Mouse (Mus musculus) liver, embryonic 15.5 days (tissue): ENCODE data around the gene Stab2. TPM values are rescaled to one million over a fixed set of nuclear protein-coding genes. Genes with fewer than 3 reads are reported as not detected.

Experiments used
- ATAC-seq: fragments of 200-750 bp; cut with Nextera tagmentation; 2 replicates; pipeline ENCODE4 v1.8.0; 2017; ENCODE audit warnings: moderate number of reproducible peaks, mild to moderate bottlenecking, moderate library complexity; ENCODE audit not compliant: insufficient read depth
- H3K27ac ChIP-seq: fragments of 300-500 bp; sonication (generic); replicated peaks from 2 replicates; pipeline ENCODE4 v1.5.1; 2015; ENCODE audit warnings: mild to moderate bottlenecking, inconsistent platforms
- H3K27me3 ChIP-seq: fragments of 300-500 bp; sonication (generic); 2 replicates; pipeline ENCODE4 v1.6.1; 2015; ENCODE audit warnings: mild to moderate bottlenecking, inconsistent platforms
- H3K36me3 ChIP-seq: fragments of 300-500 bp; sonication (generic); replicated peaks from 2 replicates; pipeline ENCODE4 v1.6.1; 2015; ENCODE audit warnings: moderate library complexity, mild to moderate bottlenecking, inconsistent platforms
- H3K4me1 ChIP-seq: fragments of 300-500 bp; sonication (generic); replicated peaks from 2 replicates; pipeline ENCODE4 v1.6.1; 2015; ENCODE audit warnings: inconsistent platforms
- H3K4me2 ChIP-seq: fragments of 300-500 bp; sonication (generic); 2 replicates; pipeline ENCODE4 v1.6.1; 2015; ENCODE audit warnings: moderate library complexity, mild to moderate bottlenecking, inconsistent platforms
- H3K4me3 ChIP-seq: fragments of 300-500 bp; sonication (generic); replicated peaks from 2 replicates; pipeline ENCODE4 v1.5.1; 2015; ENCODE audit warnings: mild to moderate bottlenecking, inconsistent platforms
- H3K9ac ChIP-seq: fragments of 300-500 bp; sonication (generic); 2 replicates; pipeline ENCODE4 v1.6.1; 2015; ENCODE audit warnings: moderate library complexity, mild to moderate bottlenecking, inconsistent platforms
- H3K9me3 ChIP-seq: fragments of 300-500 bp; sonication (generic); replicated peaks from 2 replicates; pipeline ENCODE4 v1.6.1; 2016; ENCODE audit warnings: inconsistent platforms
- WGBS: fragments of 180-500 bp; shearing (Covaris S2); methylation state at CpG from one replicate; pipeline ENCODE4 v1.1.7; 2015; ENCODE audit warnings: mixed read lengths; ENCODE audit not compliant: insufficient replicate concordance; 5-methylcytosine and 5-hydroxymethylcytosine counted together
- polyA plus RNA-seq: library from polyadenylated mRNA; unstranded; fragments of >200 nt; fragmentation: Nextera tagmentation; extraction: Ambion mirVana; gene quantifications from 2 replicates; pipeline ENCODE4 v1.2.1, GENCODE M21; 2015

The Stab2 gene
- polyA plus RNA-seq, 1 experiment from 2014 or later = 19.5 TPM

- 73% methylated on average over 14 of the region's 14 CpGs for WGBS
- no peak overlapping the region for H3K9ac ChIP-seq
- no peaks in the 10 kb centered on the region for H3K27me3 ChIP-seq
- H3K36me3 ChIP-seq = no peaks in the 10 kb centered on the region
- no peaks in the 10 kb centered on the region for H3K4me1 ChIP-seq
- no peak overlapping the region for H3K4me3 ChIP-seq
- no peak overlapping the region for H3K4me2 ChIP-seq
- no peak overlapping the region for H3K27ac ChIP-seq
- H3K9me3 ChIP-seq = no peaks in the 10 kb centered on the region
- no peak for ATAC-seq
Measured at GRCm38 (mm10) chr10:86890166-86890930, 117.5 kb downstream of the Stab2 start.

GRCm38 (mm10) chr10:86889440-86889839 is 118.4 kb downstream of the Stab2 start:
- no peaks in the 10 kb centered on the region for H3K9me3 ChIP-seq
- ATAC-seq = no peak
- H3K36me3 ChIP-seq = no peaks in the 10 kb centered on the region

GRCm38 (mm10) chr10:86886434-86886833 is 121.4 kb downstream of the Stab2 start:
- Histone ChIP-seq H3K4me1 (no peaks in the 10 kb centered on the region), H3K9ac (no peak overlapping the region), H3K4me3 (no peak overlapping the region), H3K27ac (no peak overlapping the region), H3K27me3 (no peaks in the 10 kb centered on the region), H3K4me2 (no peak overlapping the region), H3K36me3 (no peaks in the 10 kb centered on the region), H3K9me3 (no peaks in the 10 kb centered on the region)
- 72% methylated on average over 1 of the region's 1 CpGs for WGBS
- ATAC-seq = no peak

More at GRCm38 (mm10) chr10:86889440-86889839, 118.4 kb downstream of the Stab2 start:
- no peak overlapping the region for H3K4me3 ChIP-seq
- no peak overlapping the region for H3K27ac ChIP-seq
- no peaks in the 10 kb centered on the region for H3K4me1 ChIP-seq
- no peaks in the 10 kb centered on the region for H3K27me3 ChIP-seq
- no peak overlapping the region for H3K4me2 ChIP-seq
- no peak overlapping the region for H3K9ac ChIP-seq

GRCm38 (mm10) chr10:86881448-86881847 is 126.4 kb downstream of the Stab2 start:
- no peak for ATAC-seq
- Histone ChIP-seq H3K9me3 (no peaks in the 10 kb centered on the region), H3K27ac (no peak overlapping the region)

GRCm38 (mm10) chr10:86880071-86880806 is 127.6 kb downstream of the Stab2 start:
- H3K4me3 ChIP-seq = no peak overlapping the region
- 55% methylated on average over 5 of the region's 5 CpGs for WGBS
- no peak for ATAC-seq
- no peaks in the 10 kb centered on the region for H3K9me3 ChIP-seq
- no peak overlapping the region for H3K9ac ChIP-seq
- H3K4me1 ChIP-seq = no peaks in the 10 kb centered on the region
- no peak overlapping the region for H3K4me2 ChIP-seq
- no peaks in the 10 kb centered on the region for H3K36me3 ChIP-seq
- H3K27me3 ChIP-seq = no peaks in the 10 kb centered on the region
- no peak overlapping the region for H3K27ac ChIP-seq

More at GRCm38 (mm10) chr10:86881448-86881847, 126.4 kb downstream of the Stab2 start:
- H3K27me3 ChIP-seq = no peaks in the 10 kb centered on the region
- no peak overlapping the region for H3K4me2 ChIP-seq
- no peaks in the 10 kb centered on the region for H3K4me1 ChIP-seq
- H3K4me3 ChIP-seq = no peak overlapping the region
- H3K36me3 ChIP-seq = no peaks in the 10 kb centered on the region
- H3K9ac ChIP-seq = no peak overlapping the region

GRCm38 (mm10) chr10:86878721-86879120 is 129.1 kb downstream of the Stab2 start:
- Histone ChIP-seq H3K4me2 (no peak overlapping the region), H3K27me3 (no peaks in the 10 kb centered on the region), H3K4me1 (no peaks in the 10 kb centered on the region), H3K9ac (no peak overlapping the region), H3K4me3 (no peak overlapping the region), H3K36me3 (no peaks in the 10 kb centered on the region), H3K9me3 (no peaks in the 10 kb centered on the region), H3K27ac (no peak overlapping the region)
- WGBS = 65% methylated on average over 7 of the region's 7 CpGs
- no peak for ATAC-seq

- no peak for ATAC-seq
- no peaks in the 10 kb centered on the region for H3K36me3 ChIP-seq
- H3K4me2 ChIP-seq = no peak overlapping the region
- H3K9ac ChIP-seq = no peak overlapping the region
- H3K4me1 ChIP-seq = no peaks in the 10 kb centered on the region
- WGBS = 67% methylated on average over 5 of the region's 5 CpGs
- no peaks in the 10 kb centered on the region for H3K27me3 ChIP-seq
- no peaks in the 10 kb centered on the region for H3K9me3 ChIP-seq
- no peak overlapping the region for H3K4me3 ChIP-seq
- no peak overlapping the region for H3K27ac ChIP-seq
Measured at GRCm38 (mm10) chr10:86872591-86872990, 135.2 kb downstream of the Stab2 start.

- no peak overlapping the region for H3K9ac ChIP-seq
- H3K9me3 ChIP-seq = no peaks in the 10 kb centered on the region
- no peak overlapping the region for H3K4me2 ChIP-seq
- WGBS = 57% methylated on average over 7 of the region's 7 CpGs
- H3K4me3 ChIP-seq = no peak overlapping the region
- ATAC-seq = no peak
- no peaks in the 10 kb centered on the region for H3K36me3 ChIP-seq
- no peak overlapping the region for H3K27ac ChIP-seq
- no peaks in the 10 kb centered on the region for H3K4me1 ChIP-seq
- no peaks in the 10 kb centered on the region for H3K27me3 ChIP-seq
Measured at GRCm38 (mm10) chr10:86872121-86872520, 135.7 kb downstream of the Stab2 start.

GRCm38 (mm10) chr10:86863429-86863828 is 144.4 kb downstream of the Stab2 start:
- Histone ChIP-seq H3K4me3 (no peak overlapping the region), H3K27ac (no peak overlapping the region), H3K9me3 (no peaks in the 10 kb centered on the region), H3K36me3 (no peaks in the 10 kb centered on the region), H3K4me1 (no peaks in the 10 kb centered on the region), H3K9ac (no peak overlapping the region), H3K27me3 (no peaks in the 10 kb centered on the region; the same call in none of the 2 replicates), H3K4me2 (no peak overlapping the region)
- 71% methylated on average over 6 of the region's 6 CpGs for WGBS
- no peak for ATAC-seq

- 71% methylated on average over 6 of the region's 6 CpGs for WGBS
- no peaks in the 10 kb centered on the region; the same call in none of the 2 replicates for H3K27me3 ChIP-seq
- no peak for ATAC-seq
- no peak overlapping the region for H3K4me3 ChIP-seq
- H3K4me2 ChIP-seq = no peak overlapping the region
- no peaks in the 10 kb centered on the region for H3K36me3 ChIP-seq
- H3K27ac ChIP-seq = no peak overlapping the region
- no peaks in the 10 kb centered on the region for H3K4me1 ChIP-seq
- H3K9ac ChIP-seq = no peak overlapping the region
- no peaks in the 10 kb centered on the region for H3K9me3 ChIP-seq
Measured at GRCm38 (mm10) chr10:86862496-86862895, 145.3 kb downstream of the Stab2 start.

- H3K4me2 ChIP-seq = no peak overlapping the region
- ATAC-seq = no peak
- H3K9me3 ChIP-seq = no peaks in the 10 kb centered on the region
- 49% methylated on average over 4 of the region's 4 CpGs for WGBS
- no peak overlapping the region for H3K4me3 ChIP-seq
- H3K9ac ChIP-seq = no peak overlapping the region
- H3K27me3 ChIP-seq = peaks cover 6% of the 10 kb centered on the region
- no peak overlapping the region for H3K27ac ChIP-seq
- no peaks in the 10 kb centered on the region for H3K36me3 ChIP-seq
- no peaks in the 10 kb centered on the region for H3K4me1 ChIP-seq
Measured at GRCm38 (mm10) chr10:86860396-86860795, 147.4 kb downstream of the Stab2 start.
